Mouse (Mus musculus) kidney, embryonic 16.5 days (tissue): ENCODE results near the gene Zfyve27. TPM values are rescaled to one million over a fixed set of nuclear protein-coding genes. Genes with fewer than 3 reads are reported as not detected.

Experiments used
- ATAC-seq: fragments of 200-750 bp; cut with Nextera tagmentation; 2 replicates; pipeline ENCODE4 v1.8.0; 2017; ENCODE audit warnings: moderate TSS enrichment; ENCODE audit not compliant: low FRiP score, low TSS enrichment
- H3K27ac ChIP-seq: fragments of 300-500 bp; sonication (generic); 2 replicates; pipeline ENCODE4 v1.5.1; 2014; ENCODE audit warnings: low read length
- H3K27me3 ChIP-seq: fragments of 300-500 bp; sonication (generic); 2 replicates; pipeline ENCODE4 v1.6.1; 2014; ENCODE audit warnings: low read length, control low read depth, mixed read lengths; ENCODE audit not compliant: insufficient read depth
- H3K36me3 ChIP-seq: fragments of 300-500 bp; sonication (generic); 2 replicates; pipeline ENCODE4 v1.6.1; 2014; ENCODE audit warnings: low read length, control low read depth, mixed read lengths; ENCODE audit not compliant: insufficient read depth
- H3K4me1 ChIP-seq: fragments of 300-500 bp; sonication (generic); 2 replicates; pipeline ENCODE4 v1.6.1; 2014; ENCODE audit warnings: low read length, control low read depth, mixed read lengths; ENCODE audit not compliant: insufficient read depth
- H3K4me2 ChIP-seq: fragments of 300-500 bp; sonication (generic); replicated peaks from 2 replicates; pipeline ENCODE4 v1.6.1; 2014; ENCODE audit warnings: low read depth, low read length
- H3K4me3 ChIP-seq: fragments of 300-500 bp; sonication (generic); 2 replicates; pipeline ENCODE4 v1.5.1; 2014; ENCODE audit warnings: mild to moderate bottlenecking, low read length
- H3K9ac ChIP-seq: fragments of 300-500 bp; sonication (generic); replicated peaks from 2 replicates; pipeline ENCODE4 v1.6.1; 2014; ENCODE audit warnings: low read length
- H3K9me3 ChIP-seq: fragments of 300-500 bp; sonication (generic); 2 replicates; pipeline ENCODE4 v1.6.1; 2016; ENCODE audit warnings: low read length, control low read depth
- WGBS: fragments of 180-500 bp; shearing (Covaris S2); extraction: QIAGEN DNeasy Blood & Tissue Kit; methylation state at CpG from one replicate; pipeline ENCODE4 v1.1.7; 2014; 5-methylcytosine and 5-hydroxymethylcytosine counted together
- polyA plus RNA-seq: library from polyadenylated mRNA; unstranded; fragments of >200 nt; fragmentation: Nextera tagmentation; extraction: Ambion mirVana; gene quantifications from 2 replicates; pipeline ENCODE4 v1.2.1, GENCODE M21; 2015

Gene Zfyve27
- polyA plus RNA-seq, 1 experiment from 2014 or later: 33.2 TPM

DNA sequence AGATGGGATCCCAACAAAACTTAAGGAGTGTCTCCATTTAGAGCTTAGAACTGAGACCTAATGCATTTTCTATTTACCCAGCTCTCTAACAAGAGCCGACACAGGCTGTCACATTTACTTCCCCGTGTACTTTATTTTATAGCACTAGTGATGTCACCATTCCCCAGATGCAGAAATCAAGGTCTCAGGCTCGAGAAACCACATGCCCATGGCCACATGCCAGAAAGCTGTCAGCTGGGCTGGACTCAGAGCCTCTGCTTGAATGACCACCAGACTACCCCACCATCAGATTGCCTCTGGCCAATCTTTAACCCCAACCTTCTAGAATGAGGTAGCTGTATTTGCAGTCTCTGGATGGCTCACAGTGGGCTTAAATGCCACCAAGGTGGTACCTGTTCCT is 79.7 kb downstream of the Zfyve27 start:
- H3K36me3 ChIP-seq: no peaks in the 10 kb centered on the region
- no peak overlapping the region for H3K9ac ChIP-seq
- H3K27ac ChIP-seq: no peak overlapping the region
- H3K9me3 ChIP-seq: no peaks in the 10 kb centered on the region
- no peak overlapping the region for H3K4me2 ChIP-seq
- WGBS: 49% methylated on average over 3 of the region's 3 CpGs
- H3K27me3 ChIP-seq: no peaks in the 10 kb centered on the region
- no peak for ATAC-seq
- H3K4me1 ChIP-seq: no peaks in the 10 kb centered on the region
- H3K4me3 ChIP-seq: no peak overlapping the region

Other genes with a start within 250 kb of the Zfyve27 start
- 74.0 and 78.8 TPM in 2 replicates for gene Exosc1, start 230.5 kb upstream of the Zfyve27 start, polyA plus RNA-seq
- 89.1 and 94.4 TPM in 2 replicates for gene Zdhhc16, start 230.5 kb upstream of the Zfyve27 start, polyA plus RNA-seq
- 41.1 and 45.6 TPM in 2 replicates for gene Mms19, start 182.8 kb upstream of the Zfyve27 start, polyA plus RNA-seq
- gene Ubtd1, start 182.2 kb upstream of the Zfyve27 start, polyA plus RNA-seq: 35.9 and 37.8 TPM in 2 replicates
- not detected in 2 replicates for gene Ankrd2, start 128.0 kb upstream of the Zfyve27 start, polyA plus RNA-seq
- 30.4 and 35.0 TPM in 2 replicates for gene Hoga1, start 118.3 kb upstream of the Zfyve27 start, polyA plus RNA-seq
- 0.60 and 0.71 TPM in 2 replicates for gene 4933411K16Rik, start 111.7 kb upstream of the Zfyve27 start, polyA plus RNA-seq
- 32.7 and 35.2 TPM in 2 replicates for gene Morn4, start 77.6 kb upstream of the Zfyve27 start, polyA plus RNA-seq
- gene Pi4k2a, start 73.5 kb upstream of the Zfyve27 start, polyA plus RNA-seq: 9.1 and 15.3 TPM in 2 replicates
- gene Avpi1, start 34.9 kb upstream of the Zfyve27 start, polyA plus RNA-seq: 24.9 and 30.7 TPM in 2 replicates
- 8.6 and 8.7 TPM in 2 replicates for gene Marveld1, start 16.6 kb upstream of the Zfyve27 start, polyA plus RNA-seq
- 0.92 and 1.1 TPM in 2 replicates for gene Sfrp5, start 38.3 kb downstream of the Zfyve27 start, polyA plus RNA-seq
- 0.05 and 0.12 TPM in 2 replicates for gene Golga7b, start 83.6 kb downstream of the Zfyve27 start, polyA plus RNA-seq